Mouse (Mus musculus) right cerebral cortex, postnatal 36 days (tissue): Measurements from ENCODE around the gene Smok2b.
"Not testable (repeated sequence)": the region's sequence is repeated elsewhere in the genome, so short reads cannot be mapped to it uniquely, and the experiment has no call there.

Experiments
- DNase-seq, 2 experiments: peaks; one replicate each; pipeline ENCODE4 v3.0.0; 2022; ENCODE audit warnings: low spot score in 2 of 2, mixed read lengths in 1 of 2

The Smok2b gene

DNA sequence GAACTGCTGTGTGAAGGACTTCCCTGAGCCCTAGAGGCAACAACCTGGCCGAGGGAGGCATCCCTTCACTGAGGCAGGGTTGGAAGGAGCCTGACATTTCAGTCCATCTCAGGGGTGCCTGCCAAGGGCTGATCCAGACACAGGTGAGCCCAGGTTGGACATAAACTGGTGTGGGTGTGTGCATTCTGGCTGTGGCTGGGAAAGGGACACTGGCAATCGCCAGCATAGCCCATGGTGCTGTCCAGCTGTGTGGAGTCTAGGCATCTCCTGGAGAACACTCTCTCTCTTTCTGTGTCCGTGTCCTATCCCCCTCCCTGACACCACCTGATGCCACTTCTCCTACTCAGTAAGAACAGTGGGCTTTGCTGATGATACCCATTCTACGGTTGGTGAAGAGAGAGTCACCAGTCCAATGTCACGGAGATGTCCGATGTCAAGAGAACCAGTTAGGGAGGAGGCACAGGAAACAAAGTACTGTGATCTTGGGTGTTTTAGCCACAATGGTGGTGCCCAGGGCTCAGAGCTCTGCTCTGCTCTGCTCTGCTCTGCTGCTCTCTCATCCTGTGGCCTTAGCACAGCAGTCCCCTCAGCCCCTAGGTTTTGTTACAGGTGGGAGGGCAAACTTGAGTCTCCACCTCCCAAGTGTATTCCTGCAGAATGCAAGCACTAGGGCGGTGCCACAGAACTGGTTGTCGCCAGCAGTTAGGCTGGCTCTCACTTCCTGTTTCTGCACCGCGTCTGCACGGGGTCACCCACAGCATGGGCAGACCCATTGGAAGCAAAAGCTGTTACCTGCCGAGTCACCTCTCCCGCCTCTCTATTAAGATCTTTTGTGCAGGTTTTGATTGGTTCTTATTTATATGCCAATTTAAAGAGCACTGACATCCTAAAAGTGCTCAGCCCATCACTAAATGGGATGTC lies 11.0 kb downstream of the Smok2b start:
- DNase-seq, result not testable (repeated sequence)

DNA sequence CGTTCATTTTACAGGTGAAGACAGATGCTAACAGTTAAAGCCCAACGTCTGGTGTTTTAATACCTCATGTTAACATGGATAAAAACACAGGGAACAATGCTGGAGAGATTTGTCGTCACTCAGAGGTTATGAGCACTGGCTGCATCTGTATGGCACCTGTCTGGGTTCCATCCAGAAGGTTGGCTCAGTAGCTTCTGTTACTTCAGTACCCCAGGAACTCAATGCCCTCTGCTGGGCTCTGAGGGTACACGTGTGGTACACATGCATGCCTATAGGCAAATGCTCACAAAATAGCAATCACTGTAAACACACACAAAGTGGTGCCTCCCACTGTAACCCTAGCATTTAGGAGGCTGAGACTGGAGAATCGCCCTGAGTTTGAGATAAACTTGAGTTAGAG lies 24.7 kb downstream of the Smok2b start:
- not testable (repeated sequence) for DNase-seq
